Mouse (Mus musculus) adipocyte (in vitro differentiated cells): Measurements from ENCODE around the gene Etfdh.
"Not testable (repeated sequence)": the region's sequence is repeated elsewhere in the genome, so short reads cannot be mapped to it uniquely, and the experiment has no call there.

Source experiments
- DNase-seq: peaks from one replicate; pipeline ENCODE4 v3.0.0-alpha.2; 2016; ENCODE audit warnings: low spot score

Gene Etfdh

DNA sequence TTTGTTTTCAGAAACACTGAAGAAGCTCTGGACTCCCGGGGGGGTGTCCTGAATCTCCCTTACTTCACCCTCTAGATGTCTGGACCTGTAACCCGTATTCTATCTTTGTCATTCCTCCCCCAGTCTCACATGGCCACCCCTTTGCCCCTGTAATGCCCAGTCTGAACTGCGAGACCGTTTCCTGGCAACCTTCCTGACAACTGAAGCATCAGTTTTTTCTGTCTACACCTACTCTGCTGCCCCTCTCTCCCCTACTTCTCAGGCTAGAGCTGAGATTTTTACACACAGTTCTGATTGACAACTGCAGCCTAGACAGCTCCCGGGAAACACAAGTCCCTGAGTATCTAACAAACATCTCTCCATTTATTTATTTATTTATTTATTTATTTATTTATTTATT lies 52.4 kb downstream of the Etfdh start:
- no peak for DNase-seq

DNA sequence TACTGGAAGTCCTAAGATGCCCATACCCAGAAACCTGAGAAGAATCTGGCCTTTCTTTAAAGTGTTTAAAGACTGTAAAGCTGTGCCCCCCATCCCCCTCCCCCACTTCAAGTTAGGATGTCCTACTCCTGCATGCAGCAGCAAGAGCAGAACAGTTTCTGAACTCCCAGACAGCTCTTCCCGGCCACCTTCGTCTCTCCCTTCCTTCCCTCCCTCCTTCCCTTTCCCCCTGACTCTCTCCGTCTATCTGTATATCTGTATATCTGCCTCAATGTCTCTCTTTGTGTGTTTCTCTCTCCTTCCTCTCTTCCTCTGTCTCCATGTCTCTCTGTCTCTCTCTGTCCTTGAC lies 52.9 kb downstream of the Etfdh start:
- no peak for DNase-seq

DNA sequence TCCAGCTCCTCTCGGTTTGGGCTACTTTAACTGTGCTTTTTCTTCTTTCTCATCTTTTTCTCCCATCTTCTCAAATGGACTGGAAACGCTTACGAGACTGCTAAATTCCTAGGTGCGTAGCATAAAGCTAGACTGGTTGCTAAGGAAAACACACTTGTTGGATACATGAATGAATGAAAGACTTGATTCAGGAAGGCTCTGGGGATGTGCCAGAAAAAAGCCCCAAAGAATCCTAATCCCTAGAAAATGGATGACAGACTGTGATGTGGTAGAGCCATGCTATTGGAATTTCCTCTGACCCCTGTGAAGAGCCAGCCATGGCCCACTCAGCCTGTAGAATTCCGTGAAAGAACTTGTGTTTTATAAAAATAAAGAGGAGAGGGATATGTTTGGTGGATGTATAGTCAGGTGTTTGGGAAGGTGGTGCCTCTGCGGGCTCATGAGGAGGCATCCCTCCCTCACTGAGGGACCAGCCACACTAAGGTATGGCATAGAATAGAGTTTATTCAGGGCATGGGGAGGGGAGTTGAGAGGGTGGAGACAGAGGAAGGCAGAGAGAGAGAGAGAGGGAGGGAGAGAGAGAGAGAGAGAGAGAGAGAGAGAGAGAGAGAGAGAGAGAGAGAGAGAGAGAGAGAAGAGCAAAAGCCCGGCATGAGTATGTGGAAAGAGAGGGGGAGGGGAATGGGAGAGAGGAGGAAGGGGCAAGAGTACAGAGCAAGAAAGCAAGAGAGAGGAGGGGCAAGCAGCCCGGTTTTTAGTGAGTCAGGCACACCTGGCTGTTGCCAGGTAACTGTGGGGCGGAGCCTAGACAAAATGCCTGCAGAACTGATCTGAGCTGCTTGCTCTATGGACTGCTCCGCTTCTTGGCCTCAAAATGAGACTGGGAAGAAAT lies 53.5 kb downstream of the Etfdh start:
- DNase-seq = no peak

DNA sequence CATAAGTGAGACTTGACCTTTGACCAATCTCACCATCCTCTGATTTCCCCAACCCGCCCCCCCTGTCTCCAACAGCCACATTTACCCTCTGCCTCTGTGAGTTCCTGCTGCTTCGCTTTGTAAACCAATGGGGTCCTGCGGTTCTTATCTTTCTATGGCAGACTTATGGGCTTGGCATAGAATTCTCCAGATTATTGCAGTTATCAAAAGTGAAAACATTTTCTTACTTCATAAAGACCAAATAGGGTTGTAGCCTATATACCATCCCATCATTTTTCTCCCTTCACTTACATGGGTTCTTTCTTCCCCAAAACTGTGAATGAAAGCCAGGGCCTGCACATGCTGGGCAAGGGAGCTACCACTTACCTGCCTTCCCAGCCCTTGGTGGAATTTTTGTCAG lies 55.0 kb downstream of the Etfdh start:
- no peak for DNase-seq

DNA sequence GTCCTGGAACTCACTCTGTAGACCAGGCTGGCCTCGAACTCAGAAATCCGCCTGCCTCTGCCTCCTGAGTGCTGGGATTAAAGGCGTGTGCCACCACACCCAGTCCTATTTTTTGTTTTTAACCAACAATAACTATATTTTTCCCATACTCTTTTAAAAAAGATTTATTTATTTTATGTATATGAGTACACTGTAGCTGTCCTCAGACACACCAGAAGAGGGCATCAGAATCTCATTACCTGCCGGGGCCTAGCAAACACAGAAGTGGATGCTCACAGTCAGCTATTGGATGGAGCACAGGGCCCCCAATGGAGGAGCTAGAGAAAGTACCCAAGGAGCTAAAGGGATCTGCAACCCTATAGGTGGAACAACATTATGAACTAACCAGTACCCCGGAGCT lies 55.9 kb downstream of the Etfdh start:
- not testable (repeated sequence) for DNase-seq

DNA sequence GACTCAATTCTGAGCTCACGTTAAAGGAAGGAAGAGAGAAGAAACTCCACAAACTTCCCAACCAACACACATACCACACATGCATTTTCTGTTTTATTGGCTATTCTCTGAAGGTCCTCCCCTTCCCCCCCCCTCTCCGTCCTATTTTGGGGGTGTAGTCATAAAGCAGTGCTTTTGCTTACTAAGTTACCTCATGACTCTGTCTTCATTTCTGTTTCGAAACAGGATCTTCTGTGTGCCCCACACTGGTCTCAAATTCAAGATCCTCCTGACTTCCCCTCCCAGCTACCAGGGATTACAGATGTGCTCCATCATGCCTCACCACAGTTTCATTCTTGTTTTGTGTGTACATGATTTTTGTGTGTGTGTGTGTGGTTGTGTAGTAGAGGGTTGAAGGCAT lies 56.9 kb downstream of the Etfdh start:
- DNase-seq = no peak

DNA sequence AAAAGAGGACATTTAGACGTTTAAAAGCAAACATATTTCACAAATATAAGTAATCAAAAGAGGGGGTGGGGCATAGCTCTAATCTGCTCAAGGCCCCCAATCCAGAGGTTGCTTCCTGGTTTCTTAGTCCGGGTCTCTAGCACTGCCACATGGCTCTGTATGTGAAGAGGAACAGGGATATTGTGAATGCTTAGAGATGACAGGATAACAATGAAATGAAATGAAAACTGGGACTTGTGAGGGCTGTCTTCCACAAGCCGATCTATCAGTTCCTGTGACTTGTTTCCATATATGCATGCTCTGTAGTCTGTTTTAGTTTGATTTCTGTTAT lies 60.0 kb downstream of the Etfdh start:
- no peak for DNase-seq

DNA sequence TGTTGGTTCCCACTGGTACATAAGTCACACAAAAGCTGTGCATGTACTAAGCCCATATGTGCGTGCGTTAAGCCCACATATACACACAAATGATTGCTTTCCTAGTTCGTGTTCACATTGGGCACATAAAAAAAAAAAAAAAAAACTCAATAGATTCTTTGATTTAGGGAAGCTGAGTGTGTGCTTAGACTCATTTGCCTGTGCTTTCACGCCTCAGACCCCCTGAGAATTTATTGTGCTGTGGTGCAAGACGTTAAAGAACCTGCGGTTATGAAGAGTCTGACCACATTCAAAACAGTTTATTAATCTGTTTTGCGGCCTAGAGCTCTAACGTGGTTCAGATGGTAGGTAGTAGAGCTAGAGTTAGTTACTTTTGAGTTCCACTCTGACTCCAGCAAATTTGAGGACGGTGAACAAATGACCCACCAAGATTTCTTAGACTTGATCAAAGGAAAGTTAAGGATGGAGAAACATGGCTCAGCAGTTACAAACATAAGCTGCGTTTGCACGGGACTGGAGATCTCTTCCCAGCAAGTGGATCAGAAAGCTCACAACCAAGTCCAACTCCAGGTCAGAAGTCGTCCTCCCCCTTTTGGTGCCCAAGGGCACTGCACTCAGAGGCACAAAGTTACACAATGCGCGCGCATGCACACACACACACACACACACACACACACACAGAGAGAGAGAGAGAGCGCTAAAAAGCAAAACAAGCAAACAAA lies 60.5 kb downstream of the Etfdh start:
- DNase-seq = peak; percentile 31

DNA sequence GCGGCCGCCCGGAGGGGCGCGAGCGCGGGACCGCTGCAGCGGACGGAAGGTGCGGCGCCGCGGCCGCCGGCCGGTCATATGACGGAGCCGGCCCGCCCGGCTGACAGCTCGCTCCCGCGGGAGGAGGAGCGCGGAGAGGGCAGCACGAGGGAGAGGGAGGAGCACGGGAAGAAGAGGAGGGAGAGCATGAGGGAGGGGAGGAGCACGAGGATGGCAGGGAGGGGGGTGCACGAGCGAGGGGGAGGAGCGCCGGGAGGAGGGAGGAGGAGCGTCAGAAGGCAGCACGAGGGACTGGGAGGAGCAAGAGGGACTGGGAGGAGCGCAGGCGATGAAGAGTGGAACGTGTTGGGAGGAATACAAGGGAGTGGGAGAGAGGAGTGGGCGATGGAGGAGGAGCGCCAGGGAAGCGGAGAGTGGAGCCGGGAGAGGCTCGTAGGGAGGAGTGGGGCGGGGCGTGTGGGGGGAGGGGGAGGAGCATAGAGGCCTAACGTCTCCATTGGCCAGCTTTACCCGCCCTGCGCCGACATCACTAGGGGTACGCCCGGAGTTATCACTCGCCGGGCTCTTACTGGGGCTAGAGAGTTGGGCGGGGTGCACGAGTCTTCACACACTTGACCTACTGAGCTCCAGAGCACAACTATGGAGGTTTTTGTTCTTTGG lies 61.5 kb downstream of the Etfdh start, which contains the start of gene Fnip2:
Fnip2 (minus strand) TSS at position 94 of the 660 bp plus-strand sequence.
- peak; percentile 96 for DNase-seq

DNA sequence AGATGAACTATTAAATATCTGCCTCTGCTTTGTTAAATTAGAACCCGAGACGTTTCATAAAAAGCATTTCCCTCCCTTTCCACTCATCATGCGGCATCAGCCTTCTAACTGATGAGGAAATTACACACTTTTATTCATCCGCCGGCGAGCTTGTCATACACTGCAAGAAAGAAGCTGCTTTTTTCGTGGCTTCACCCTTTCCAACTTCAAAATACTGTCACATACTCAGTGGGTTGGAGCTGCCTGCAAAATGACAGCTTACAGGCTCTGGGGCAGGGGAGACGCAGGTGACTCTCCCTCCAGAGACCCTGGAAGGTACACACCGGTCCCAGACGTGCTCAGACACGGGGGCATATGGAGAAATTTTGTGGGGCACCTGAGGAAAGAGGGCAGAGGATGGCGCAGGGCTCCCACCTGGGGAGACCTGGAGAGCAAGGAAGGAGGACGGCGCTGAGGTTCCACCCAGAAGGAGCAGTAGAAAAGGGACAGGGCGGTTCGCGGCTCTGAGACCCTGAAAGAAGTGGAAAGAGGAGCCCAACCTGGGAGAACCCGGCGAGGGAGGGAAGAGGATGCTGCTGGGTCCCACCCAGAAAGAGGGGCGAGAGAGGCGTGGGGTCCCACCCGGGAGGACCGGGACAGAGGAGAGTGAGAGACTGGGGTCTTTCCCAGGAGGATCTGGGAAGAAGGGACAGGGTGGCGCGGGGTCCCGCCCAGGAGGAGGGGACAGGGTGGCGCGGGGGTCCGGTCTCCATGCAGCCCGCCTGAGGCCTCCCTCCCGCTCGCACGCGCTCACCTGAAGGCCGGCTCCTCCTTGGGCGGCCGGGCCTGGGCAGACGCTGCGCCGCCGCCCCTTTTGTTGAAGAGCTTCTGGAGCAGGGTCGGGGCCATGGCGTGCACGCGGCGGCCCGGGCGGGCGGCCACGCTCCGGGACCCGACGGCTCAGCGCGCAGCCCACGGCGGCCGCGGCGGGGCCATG lies 62.3 kb downstream of the Etfdh start:
- peak; percentile 24 for DNase-seq

DNA sequence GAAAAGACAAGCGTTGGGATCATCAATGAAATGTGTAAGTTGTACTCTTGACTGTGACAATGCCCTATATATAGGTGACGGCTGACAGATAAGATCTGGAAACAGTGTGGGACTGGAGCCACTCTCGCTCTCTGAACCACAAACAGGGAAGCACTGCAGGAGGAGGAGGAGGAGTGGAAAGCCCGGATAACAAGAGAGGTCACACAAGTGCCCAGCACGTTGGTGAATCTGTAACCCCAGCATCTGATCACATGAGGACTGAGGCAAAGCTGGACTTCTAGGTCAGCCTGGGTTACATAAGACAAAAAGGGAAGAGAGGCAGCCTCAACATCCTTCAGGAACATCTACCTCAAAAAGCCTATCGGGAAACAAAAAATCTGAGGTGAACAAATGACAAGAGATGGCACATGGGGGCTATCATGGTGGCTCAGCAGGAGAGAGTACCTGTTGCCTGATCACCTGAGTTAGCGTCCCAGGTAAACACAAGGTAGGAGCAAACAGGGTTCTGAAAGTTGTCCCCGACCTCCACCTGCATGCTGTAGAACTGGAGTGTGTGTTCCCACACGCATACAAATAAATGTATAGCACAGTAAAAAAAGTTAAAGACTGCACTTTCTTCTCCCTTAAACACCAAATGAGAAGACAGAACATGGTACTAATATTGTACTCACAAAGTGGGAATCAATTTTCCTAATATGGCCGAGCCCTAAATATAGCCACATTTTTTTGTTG lies 64.3 kb downstream of the Etfdh start:
- no peak for DNase-seq

DNA sequence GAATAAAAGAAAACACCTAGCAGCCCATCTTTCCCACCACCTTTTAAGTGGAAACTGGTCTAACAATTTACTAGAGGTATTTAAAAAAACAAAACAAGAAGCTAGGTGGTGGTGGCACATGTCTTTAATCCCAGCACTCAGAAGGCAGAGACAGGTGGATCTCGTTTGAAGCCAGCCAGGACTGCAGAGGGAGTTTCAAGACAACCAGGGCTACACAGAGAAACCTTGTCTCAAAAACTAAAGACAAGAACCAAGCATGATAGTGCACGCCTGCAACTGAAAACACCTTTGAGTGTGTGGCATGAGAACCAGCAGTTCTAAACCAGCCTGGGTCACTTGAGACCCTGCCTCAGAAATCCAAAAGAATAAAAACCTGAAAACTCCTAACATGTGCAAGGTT lies 65.8 kb downstream of the Etfdh start:
- no peak for DNase-seq

DNA sequence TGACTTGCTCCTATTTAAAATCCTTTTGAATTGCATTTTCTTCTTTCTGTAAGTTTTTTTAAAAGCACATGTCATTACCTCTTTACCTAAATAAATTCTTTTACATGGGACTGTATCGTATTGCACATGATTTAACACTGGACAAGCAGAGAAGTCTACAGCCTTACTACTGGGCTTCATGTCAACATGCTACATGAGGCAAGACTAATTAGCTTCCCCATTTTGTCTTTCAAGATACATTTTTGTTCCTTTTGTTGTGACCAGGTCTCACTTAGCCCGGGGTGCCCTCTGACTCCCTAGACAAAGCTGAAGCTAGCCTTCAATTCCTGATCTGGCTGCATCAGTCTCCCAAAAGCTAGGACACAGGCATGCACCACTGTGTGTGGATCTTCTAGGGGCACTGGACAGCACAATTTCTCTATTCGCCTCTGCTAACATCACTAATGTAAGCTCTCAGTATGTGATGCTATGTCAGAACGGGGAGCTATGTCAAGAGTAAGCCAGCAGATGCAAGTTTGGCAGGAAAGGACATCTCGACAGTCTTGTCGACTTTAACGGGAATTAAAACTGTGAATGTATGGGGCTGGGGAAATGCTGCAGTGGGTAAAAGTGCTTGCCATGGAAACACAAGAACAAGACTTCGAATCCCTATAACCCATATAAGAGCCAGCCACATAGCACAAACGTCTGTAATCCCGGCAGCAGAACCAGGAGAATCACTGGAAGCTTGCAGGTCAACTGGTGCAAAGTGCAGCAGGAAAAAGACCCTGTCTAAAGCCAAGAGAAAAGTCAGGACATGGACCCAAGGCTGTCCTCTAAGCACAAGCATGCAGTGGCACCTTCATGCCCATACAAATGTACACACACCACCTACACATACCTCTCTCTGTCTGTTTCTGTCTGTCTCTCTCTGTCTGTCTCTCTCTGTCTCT lies 67.2 kb downstream of the Etfdh start:
- DNase-seq = peak; percentile 30

DNA sequence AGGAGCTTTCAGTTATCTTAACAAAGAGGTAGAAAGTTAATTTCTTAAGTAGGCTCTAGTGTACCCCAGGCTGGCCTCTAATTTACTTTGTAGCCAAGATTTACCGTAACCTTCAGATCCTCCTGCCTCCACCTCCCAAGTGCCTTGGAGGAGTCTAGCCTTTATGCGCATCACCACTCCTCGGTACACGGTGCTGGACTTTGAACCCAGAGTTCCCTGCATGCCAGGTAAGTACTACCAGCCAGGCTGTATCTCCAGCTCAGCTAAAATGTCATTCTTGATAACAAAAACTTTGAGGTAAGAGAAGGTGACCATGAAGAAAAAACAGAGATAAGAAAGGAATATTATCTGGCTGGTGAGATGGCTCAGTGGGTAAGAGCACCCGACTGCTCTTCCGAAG lies 68.7 kb downstream of the Etfdh start:
- no peak for DNase-seq

DNA sequence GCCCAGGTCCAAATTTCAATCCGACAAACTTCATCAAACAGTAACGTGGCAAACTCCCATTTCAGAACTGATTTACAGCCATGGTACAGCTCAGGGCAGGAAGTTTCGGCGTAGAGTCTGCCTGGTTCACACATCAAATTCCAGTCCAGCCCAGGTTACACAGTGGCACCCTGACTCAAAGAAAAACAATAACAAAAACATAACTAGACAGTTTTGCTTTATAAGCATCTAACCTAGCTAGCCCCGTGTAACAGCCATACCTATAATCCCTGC lies 69.6 kb downstream of the Etfdh start:
- no peak for DNase-seq

DNA sequence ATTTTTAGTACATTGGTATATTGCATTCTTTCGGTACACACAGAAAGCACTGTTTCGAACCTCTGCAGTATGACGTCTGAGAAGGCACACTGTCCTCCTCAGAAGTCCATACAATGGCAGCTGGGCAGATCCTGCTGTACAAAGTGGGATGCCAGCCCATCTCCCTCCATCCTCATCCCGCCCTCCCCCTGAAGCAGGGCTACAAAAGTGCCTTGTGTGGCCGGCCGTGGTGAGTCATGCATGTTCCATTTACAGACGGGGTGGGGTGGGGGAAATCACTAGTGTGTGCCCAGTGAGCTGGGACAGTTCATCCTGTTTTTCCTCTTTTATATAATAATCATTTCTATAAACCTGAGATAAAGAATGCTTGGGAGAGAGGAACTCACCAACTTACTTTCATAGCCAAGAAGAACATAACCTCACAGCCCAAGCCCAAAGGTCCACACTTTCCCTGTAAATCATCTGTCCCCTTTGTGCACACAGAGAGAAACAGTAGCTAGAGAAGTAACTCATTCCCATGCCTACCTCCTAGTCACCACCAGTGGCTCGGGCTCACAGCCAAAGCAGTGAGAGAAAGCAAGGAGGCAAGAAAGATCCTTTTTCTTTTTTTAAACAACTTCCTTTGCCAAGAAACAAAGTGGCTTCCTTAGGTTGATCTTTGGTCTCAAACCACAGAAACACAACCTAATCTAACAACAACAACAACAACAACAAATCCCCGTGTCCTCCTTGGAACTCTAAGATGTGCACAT lies 70.1 kb downstream of the Etfdh start:
- DNase-seq = peak; percentile 91

DNA sequence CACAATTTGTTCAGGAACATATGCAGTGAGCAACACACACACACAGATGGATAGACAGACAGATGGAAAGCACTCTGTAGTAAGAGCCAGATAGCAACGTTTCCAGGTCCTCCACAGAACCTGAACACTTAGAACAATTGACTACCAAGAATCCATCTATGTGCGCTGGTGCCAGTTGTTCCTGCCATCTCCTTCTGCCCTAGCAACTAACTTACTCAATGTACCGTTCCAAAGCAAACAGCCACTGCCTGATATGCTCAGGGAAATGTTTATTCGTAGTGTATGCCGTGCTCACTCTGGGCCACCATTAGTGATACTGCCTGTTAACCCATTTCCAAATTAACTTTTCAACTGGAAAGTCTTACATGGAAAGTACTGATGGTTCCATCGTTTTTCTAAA lies 74.2 kb downstream of the Etfdh start:
- no peak for DNase-seq
